Mouse (Mus musculus) lung, postnatal 0 days (tissue): ENCODE measurements at regions not wholly inside any gene's neighbourhood (a gene's known extent, or its start where the extent isn't known, plus 50 kb on each side); places are given as distances from the start of the nearest gene placed in this dataset.

Experiments used
- CTCF ChIP-seq: IDR thresholded peaks from 2 replicates; pipeline ENCODE4 v1.5.1; 2016; ENCODE audit warnings: antibody characterized with exemption, mild to moderate bottlenecking
- EP300 ChIP-seq: IDR thresholded peaks from 2 replicates; pipeline ENCODE4 v1.6.1; 2016; ENCODE audit warnings: antibody characterized with exemption, mild to moderate bottlenecking, control low read depth

- TF ChIP-seq CTCF (no peak), EP300 (no peak)
These were observed 118.5 kb upstream of the Sdr16c6 start for GRCm38 (mm10) chr4:4195834-4196233.
